Mouse (Mus musculus): ENCODE measurements at regions not wholly inside any gene's neighbourhood (a gene's known extent, or its start where the extent isn't known, plus 50 kb on each side); places are given as distances from the start of the nearest gene placed in this dataset.

DNA sequence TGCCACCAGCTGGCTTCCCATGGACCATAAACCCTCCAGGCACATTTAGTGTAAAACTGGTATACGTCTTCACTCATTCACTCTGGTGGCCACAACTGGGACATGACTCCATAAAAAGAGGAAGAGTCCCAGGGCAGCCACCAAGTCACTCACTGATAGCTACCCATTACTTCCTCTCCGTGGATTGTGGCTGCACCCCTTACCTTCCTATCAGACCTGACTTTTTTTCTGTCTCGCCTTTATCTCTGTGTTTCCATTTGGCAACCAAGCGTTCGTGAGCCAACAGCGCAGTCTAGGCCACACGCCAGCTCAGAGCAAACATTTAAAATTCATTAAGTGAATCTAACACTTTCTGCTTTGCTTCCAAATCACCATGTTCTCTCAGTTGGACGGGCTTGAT, 53.9 kb upstream of the Slc44a1 start:
- H3K9ac ChIP-seq (ENCODE audit: insufficient read depth, low read depth), result no peak overlapping the region
- dilution Hi-C loops (cut with MboI; ENCODE audit: extremely low pct_ligation_motif_present, extremely low pct_unique_long_range_greater_than_20kb, low sequenced_read_pairs) (no loop called here), in situ Hi-C loops (cut with MboI; ENCODE audit: low pct_ligation_motif_present, low pct_unique_long_range_greater_than_20kb, low sequenced_read_pairs) (loop anchor here (10.0 kb wide), 1 partner anchor 208 kb away; no protein-coding TSS in a partner anchor)
- no peak overlapping the region for H3K27ac ChIP-seq (ENCODE audit: insufficient read depth, low read depth)
- TF ChIP-seq E2F4 (IDR thresholded peaks at IDR 0.05; ENCODE audit: insufficient replicate concordance, low read depth, low read length), result no peak
- TF ChIP-seq HCFC1 (IDR thresholded peaks at IDR 0.05; ENCODE audit: low read depth, low read length), result no peak
- TF ChIP-seq CHD2 (IDR thresholded peaks at IDR 0.05; ENCODE audit: low read length), result no peak
- no peak for TF ChIP-seq RAD21 (IDR thresholded peaks at IDR 0.05; ENCODE audit: low read depth, low read length)
- TF ChIP-seq POLR2A (IDR thresholded peaks at IDR 0.05; ENCODE audit: low read depth, low read length), result no peak
- H3K27me3 ChIP-seq (replicated peaks), result peaks cover 1% of the 10 kb centered on the region
- DNase-seq (ENCODE audit: extremely low read depth), result peak; percentile 18
- peaks cover 3 to 8% of the 10 kb centered on the region in 2 experiments; a peak in 2 of 4 replicates for H3K4me1 ChIP-seq (ENCODE audit: control insufficient read depth in 1 of 2, insufficient read depth in 2 of 2)
- H3K4me2 ChIP-seq (ENCODE audit: insufficient read depth, low read depth, poor library complexity, severe bottlenecking), result no peak overlapping the region
- H3K79me2 ChIP-seq (replicated peaks; ENCODE audit: control insufficient read depth, extremely low read depth, insufficient read depth, poor library complexity, severe bottlenecking), result no peaks in the 10 kb centered on the region
- H3K36me3 ChIP-seq (replicated peaks in 1 of 2; ENCODE audit: control insufficient read depth in 1 of 2, insufficient read depth in 1 of 2, low read length in 1 of 2), result no peaks in the 10 kb centered on the region
- H3K4me3 ChIP-seq (replicated peaks in 1 of 3; ENCODE audit: low read depth in 2 of 3, low read length in 2 of 3, poor library complexity in 1 of 3), result no peak overlapping the region
- H3K9me3 ChIP-seq (replicated peaks; ENCODE audit: low read length), result no peaks in the 10 kb centered on the region

- in situ Hi-C loops (cut with MboI; ENCODE audit: low pct_ligation_motif_present, low pct_unique_long_range_greater_than_20kb, low sequenced_read_pairs), result loop anchor here (10.0 kb wide), 1 partner anchor 210 kb away; no protein-coding TSS in a partner anchor
- no peak overlapping the region for H3K4me3 ChIP-seq (replicated peaks in 1 of 3; ENCODE audit: low read depth in 2 of 3, low read length in 2 of 3, poor library complexity in 1 of 3)
- dilution Hi-C loops (cut with MboI; ENCODE audit: extremely low pct_ligation_motif_present, extremely low pct_unique_long_range_greater_than_20kb, low sequenced_read_pairs), result no loop called here
- TF ChIP-seq SIN3A (IDR thresholded peaks at IDR 0.05; ENCODE audit: low read length) (no peak), HCFC1 (IDR thresholded peaks at IDR 0.05; ENCODE audit: low read depth, low read length) (no peak), SMC3 (IDR thresholded peaks at IDR 0.05; ENCODE audit: low read depth, low read length) (peak; percentile 98), IRF4 (IDR thresholded peaks at IDR 0.05; ENCODE audit: low read depth, low read length) (no peak), UBTF (IDR thresholded peaks at IDR 0.05; ENCODE audit: low read depth, low read length) (no peak), CHD1 (IDR thresholded peaks at IDR 0.05; ENCODE audit: low read depth, low read length) (no peak), USF2 (conservative IDR thresholded peaks at IDR 0.05; ENCODE audit: low read depth, low read length) (no peak), GABPA (IDR thresholded peaks at IDR 0.05; ENCODE audit: insufficient replicate concordance, low read depth, low read length) (no peak), KAT2A (IDR thresholded peaks at IDR 0.05; ENCODE audit: insufficient replicate concordance, low read length) (no peak), POLR2A (IDR thresholded peaks at IDR 0.05; ENCODE audit: low read depth, low read length) (no peak), MAZ (IDR thresholded peaks at IDR 0.05; ENCODE audit: low read depth, low read length) (no peak), JUND (conservative IDR thresholded peaks at IDR 0.05; ENCODE audit: low read depth, low read length) (no peak), USF1 (IDR thresholded peaks at IDR 0.05; ENCODE audit: low read depth, low read length) (no peak), ELF1 (IDR thresholded peaks at IDR 0.05; ENCODE audit: low read depth, low read length) (no peak), RAD21 (IDR thresholded peaks at IDR 0.05; ENCODE audit: low read depth, low read length) (peak; percentile 92), MXI1 (IDR thresholded peaks at IDR 0.05; ENCODE audit: low read depth, low read length) (no peak), TCF12 (IDR thresholded peaks at IDR 0.05; ENCODE audit: low read depth, low read length) (no peak), MAX (IDR thresholded peaks at IDR 0.05; ENCODE audit: low read length) (no peak), ETS1 (conservative IDR thresholded peaks at IDR 0.05; ENCODE audit: low read depth, low read length) (no peak), MAFK (IDR thresholded peaks at IDR 0.05; ENCODE audit: insufficient replicate concordance, low read length) (no peak), MEF2A (IDR thresholded peaks at IDR 0.05; ENCODE audit: borderline replicate concordance, low read depth, low read length) (no peak), POLR2AphosphoS2 (IDR thresholded peaks at IDR 0.05; ENCODE audit: low read depth, low read length) (no peak), EP300 (IDR thresholded peaks at IDR 0.05; ENCODE audit: low read length) (no peak), NRF1 (IDR thresholded peaks at IDR 0.05; ENCODE audit: low read depth, low read length) (peak; percentile 48; the same call in 1 of the 2 replicates), TBP (conservative IDR thresholded peaks at IDR 0.05; ENCODE audit: low read depth, low read length) (no peak), MYC (IDR thresholded peaks at IDR 0.05; ENCODE audit: low read depth, low read length) (no peak), NELFE (IDR thresholded peaks at IDR 0.05; ENCODE audit: low read depth, low read length) (no peak), CHD2 (IDR thresholded peaks at IDR 0.05; ENCODE audit: low read length) (no peak), RCOR1 (conservative IDR thresholded peaks at IDR 0.05; ENCODE audit: low read depth, low read length) (no peak), ZKSCAN1 (IDR thresholded peaks at IDR 0.05; ENCODE audit: borderline replicate concordance, low read depth, low read length) (no peak), JUN (IDR thresholded peaks at IDR 0.05; ENCODE audit: insufficient read depth, low read depth, low read length) (no peak), PAX5 (IDR thresholded peaks at IDR 0.05; ENCODE audit: low read length) (no peak)
These were observed 55.5 kb upstream of the Slc44a1 start for GRCm38 (mm10) chr4:53384761-53385160.

More at GRCm38 (mm10) chr4:53384761-53385160, 55.5 kb upstream of the Slc44a1 start:
- H3K27ac ChIP-seq (ENCODE audit: insufficient read depth, low read depth), result no peak overlapping the region
- H3K9ac ChIP-seq (ENCODE audit: insufficient read depth, low read depth), result 0 out of 2 replicates have a peak overlapping the region, but pooled peaks have one; percentile 1
- H3K27me3 ChIP-seq (replicated peaks), result peaks cover 1% of the 10 kb centered on the region
- no peaks in the 10 kb centered on the region for H3K36me3 ChIP-seq (replicated peaks in 1 of 2; ENCODE audit: control insufficient read depth in 1 of 2, insufficient read depth in 1 of 2, low read length in 1 of 2)
- peak; percentile 86 for DNase-seq (ENCODE audit: extremely low read depth)
- H3K9me3 ChIP-seq (replicated peaks; ENCODE audit: low read length), result no peaks in the 10 kb centered on the region
- no peaks in the 10 kb centered on the region for H3K79me2 ChIP-seq (replicated peaks; ENCODE audit: control insufficient read depth, extremely low read depth, insufficient read depth, poor library complexity, severe bottlenecking)
- peaks cover 3 to 8% of the 10 kb centered on the region in 2 experiments; a peak in 2 of 4 replicates for H3K4me1 ChIP-seq (ENCODE audit: control insufficient read depth in 1 of 2, insufficient read depth in 2 of 2)
- H3K4me2 ChIP-seq (ENCODE audit: insufficient read depth, low read depth, poor library complexity, severe bottlenecking), result peak overlapping the region; percentile 51; the same call in 1 of the 2 replicates
